Comparison of ENCODE assay signal across 9 mouse cellular contexts in the genomic region with DNA sequence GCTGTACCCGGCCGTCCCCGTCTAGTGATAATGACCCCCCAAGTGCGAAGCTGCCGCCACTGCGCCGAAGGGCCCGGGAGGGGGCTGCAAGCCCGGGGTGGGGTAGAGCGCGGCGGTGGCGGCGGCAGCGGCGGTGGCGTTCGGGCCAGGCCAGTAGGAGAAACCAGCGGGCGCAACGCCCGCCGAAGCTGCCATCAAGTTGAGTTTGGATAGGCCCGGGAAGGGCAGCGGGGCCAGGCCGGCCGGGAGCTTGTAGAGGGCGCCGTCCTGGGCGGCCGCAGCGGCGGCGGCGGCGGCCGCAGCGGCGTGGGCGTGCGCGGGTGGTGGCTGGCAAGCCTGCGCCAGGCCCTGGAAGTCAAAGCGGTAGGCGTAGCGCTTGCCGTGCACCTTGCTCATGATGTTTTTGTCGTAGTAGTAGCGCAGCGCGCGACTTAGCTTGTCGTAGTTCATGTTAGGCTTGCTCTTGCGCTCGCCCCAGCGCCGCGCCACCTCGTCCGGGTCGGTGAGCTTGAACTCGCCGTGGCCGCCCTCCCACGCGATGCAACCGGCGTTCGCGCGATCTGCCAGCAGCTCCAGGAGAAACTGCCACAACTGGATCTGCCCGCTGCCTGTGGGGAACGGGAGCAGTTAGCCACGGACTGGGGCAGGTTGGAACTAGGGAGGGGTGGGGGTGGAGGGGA. TPM values are rescaled to one million over a fixed set of nuclear protein-coding genes. Genes with fewer than 3 reads are reported as not detected.
A peak's percentile ranks its signal among the peaks of the same experiment; 100 is the strongest.
DNase-seq lines count a peak whose midpoint lies in the region; ATAC-seq and TF ChIP-seq lines count a peak whose summit lies in the region.
"Had no signal": no experiment of that assay in that cellular context is flagged by ENCODE, and none has a peak within 500 bp of the region (broad histone marks: within the 10 kb centered on the region; RNA-seq: fewer than 3 reads in every experiment).

No protein-coding gene starts in this region.

- peak overlapping the region; percentile 27; the same call in 1 of the 2 replicates for H3K4me3 ChIP-seq in kidney, adult 2 months (ENCODE audit: insufficient read depth, low read depth, low read length)
- H3K4me3 ChIP-seq in hindbrain, embryonic 11.5 days (ENCODE audit: low read depth, low read length), result peak overlapping the region; percentile 32
- peak overlapping the region; percentile 35 for H3K4me3 ChIP-seq in midbrain, embryonic 14.5 days (replicated peaks; ENCODE audit: low read depth, low read length)

- no peak for ATAC-seq in hindbrain, embryonic 11.5 days (ENCODE audit: low FRiP score)
- no peak for ATAC-seq in midbrain, embryonic 14.5 days (ENCODE audit: low FRiP score, low TSS enrichment)

- H3K4me1 ChIP-seq in kidney, adult 2 months (ENCODE audit: control insufficient read depth, insufficient read depth, low read length), result no peaks in the 10 kb centered on the region
- peaks cover 12% of the 10 kb centered on the region; the same call in 1 of the 2 replicates for H3K4me1 ChIP-seq in hindbrain, embryonic 11.5 days (replicated peaks; ENCODE audit: control insufficient read depth, insufficient read depth, low read length)
- peaks cover 11% of the 10 kb centered on the region for H3K4me1 ChIP-seq in midbrain, embryonic 14.5 days (ENCODE audit: control insufficient read depth, insufficient read depth, low read length)

- TF ChIP-seq CTCF in kidney, adult 2 months (conservative IDR thresholded peaks at IDR 0.05; ENCODE audit: insufficient read depth, insufficient read length, low read depth, low read length), result no peak

- peak; percentile 15 for DNase-seq in kidney, adult 2 months
- DNase-seq in kidney, adult 18-20 months, result no peak
- DNase-seq in embryo, embryonic 11 days, result peak; percentile 49
- peak; percentile 57 for DNase-seq in hindbrain, embryonic 11.5 days (ENCODE audit: low spot score)
- peak; percentile 62 for DNase-seq in midbrain, embryonic 14.5 days
- no peak for DNase-seq in natural killer cell, adult 2 months (ENCODE audit: low spot score in 2 of 2)
- DNase-seq in thymus, postnatal 14 days, result no peak
- DNase-seq in kidney, adult 9 months, result no peak

- peaks cover 10% of the 10 kb centered on the region for H3K27me3 ChIP-seq in kidney, adult 2 months (replicated peaks; ENCODE audit: control insufficient read depth, insufficient read depth, low read length)
- H3K27me3 ChIP-seq in hindbrain, embryonic 11.5 days (ENCODE audit: control insufficient read depth, insufficient read depth, low read length), result peaks cover 75% of the 10 kb centered on the region
- peaks cover 62% of the 10 kb centered on the region for H3K27me3 ChIP-seq in midbrain, embryonic 14.5 days (ENCODE audit: control insufficient read depth, insufficient read depth, low read length)

- no peaks in the 10 kb centered on the region for H3K9me3 ChIP-seq in hindbrain, embryonic 11.5 days (ENCODE audit: control insufficient read depth, low read length)
- no peaks in the 10 kb centered on the region for H3K9me3 ChIP-seq in midbrain, embryonic 14.5 days (ENCODE audit: control insufficient read depth, low read length)

- no peaks in the 10 kb centered on the region for H3K36me3 ChIP-seq in kidney, adult 2 months (ENCODE audit: control insufficient read depth, insufficient read depth, low read length)
- H3K36me3 ChIP-seq in hindbrain, embryonic 11.5 days (ENCODE audit: control insufficient read depth, insufficient read depth, low read length), result no peaks in the 10 kb centered on the region
- no peaks in the 10 kb centered on the region for H3K36me3 ChIP-seq in midbrain, embryonic 14.5 days (ENCODE audit: control insufficient read depth, insufficient read depth, low read length)

- H3K4me2 ChIP-seq in hindbrain, embryonic 11.5 days (replicated peaks; ENCODE audit: low read depth, low read length), result peak overlapping the region; percentile 53
- H3K4me2 ChIP-seq in midbrain, embryonic 14.5 days (ENCODE audit: low read length), result peak overlapping the region; percentile 66

- no peak for TF ChIP-seq POLR2A in kidney, adult 2 months (IDR thresholded peaks at IDR 0.05; ENCODE audit: low read depth, low read length)

- WGBS in kidney, adult 2 months, result 2% methylated on average over 74 of the region's 74 CpGs
- under 1% methylated on average over 71 of the region's 74 CpGs for WGBS in hindbrain, embryonic 11.5 days
- WGBS in midbrain, embryonic 14.5 days, result under 1% methylated on average over 74 of the region's 74 CpGs

- H3K27ac ChIP-seq in kidney, adult 2 months (ENCODE audit: insufficient read depth, low read depth, low read length), result no peak overlapping the region
- no peak overlapping the region for H3K27ac ChIP-seq in hindbrain, embryonic 11.5 days (ENCODE audit: low read depth, low read length)
- H3K27ac ChIP-seq in midbrain, embryonic 14.5 days (replicated peaks; ENCODE audit: low read depth, low read length), result no peak overlapping the region
- H3K27ac ChIP-seq: macrophage had no signal

- peak overlapping the region; percentile 27; the same call in 1 of the 2 replicates for H3K9ac ChIP-seq in hindbrain, embryonic 11.5 days (ENCODE audit: low read depth, low read length)
- H3K9ac ChIP-seq in midbrain, embryonic 14.5 days (replicated peaks; ENCODE audit: low read length), result peak overlapping the region; percentile 40

RNA-seq across cellular contexts. Expression of a gene that starts 3.0 kb away (rescaled TPM):
- polyA plus RNA-seq in kidney, adult 2 months (2012; rRNA removed), result not detected in 2 replicates
- polyA plus RNA-seq in hindbrain, embryonic 11.5 days (2014; fragmentation: Nextera tagmentation; extraction: Ambion mirVana), result 1.3 and 3.0 TPM in 2 replicates
- 3.0 and 3.3 TPM in 2 replicates for polyA plus RNA-seq in midbrain, embryonic 14.5 days (2014; fragmentation: Nextera tagmentation; extraction: Ambion mirVana)
- polyA plus RNA-seq: macrophage had no signal

RNA-seq across cellular contexts. Expression of a gene that starts 10.7 kb away (rescaled TPM):
- not detected in 2 replicates for polyA plus RNA-seq in kidney, adult 2 months (2012; rRNA removed)
- polyA plus RNA-seq in hindbrain, embryonic 11.5 days (2014; fragmentation: Nextera tagmentation; extraction: Ambion mirVana), result 0.50 and 1.6 TPM in 2 replicates
- polyA plus RNA-seq in midbrain, embryonic 14.5 days (2014; fragmentation: Nextera tagmentation; extraction: Ambion mirVana), result 0.77 TPM in 1 of 2 replicates, not detected in the other
- polyA plus RNA-seq: macrophage had no signal

RNA-seq across cellular contexts. Expression of a gene that starts 27.5 kb away (rescaled TPM):
- polyA plus RNA-seq in kidney, adult 2 months (2012; rRNA removed), result 0.14 and 0.31 TPM in 2 replicates
- 4.6 and 5.3 TPM in 2 replicates for polyA plus RNA-seq in hindbrain, embryonic 11.5 days (2014; fragmentation: Nextera tagmentation; extraction: Ambion mirVana)
- polyA plus RNA-seq in midbrain, embryonic 14.5 days (2014; fragmentation: Nextera tagmentation; extraction: Ambion mirVana), result 16.5 and 29.9 TPM in 2 replicates
- polyA plus RNA-seq: macrophage had no signal

RNA-seq across cellular contexts. Expression of a gene that starts 53.2 kb away (rescaled TPM):
- polyA plus RNA-seq in kidney, adult 2 months (2012; rRNA removed), result 1.6 and 2.4 TPM in 2 replicates
- 1.2 TPM in 2 replicates for polyA plus RNA-seq in hindbrain, embryonic 11.5 days (2014; fragmentation: Nextera tagmentation; extraction: Ambion mirVana)
- 0.13 and 0.34 TPM in 2 replicates for polyA plus RNA-seq in midbrain, embryonic 14.5 days (2014; fragmentation: Nextera tagmentation; extraction: Ambion mirVana)
- polyA plus RNA-seq: macrophage had no signal

Comparison
In these comparisons a context has a peak if more than half of its experiments do, and no peak if none do; other contexts are left out.
1. DNase-seq: peak in kidney, adult 2 months (single experiment), embryo, embryonic 11 days (single experiment), hindbrain, embryonic 11.5 days (single experiment) and midbrain, embryonic 14.5 days (single experiment); none in kidney, adult 18-20 months (single experiment), natural killer cell, adult 2 months (0 of 2), thymus, postnatal 14 days (single experiment) and kidney, adult 9 months (single experiment).
2. Peak in every context shown above with its lines, with median percentiles within 50 percentile points of each other: H3K4me3 ChIP-seq.